Mouse (Mus musculus) CH12.LX (cell line): ENCODE data around the gene Nav3. TPM values are rescaled to one million over a fixed set of nuclear protein-coding genes. Genes with fewer than 3 reads are reported as not detected.

Experiments
- DNase-seq: peaks from one replicate; pipeline ENCODE4 v3.0.0-alpha.2; 2013; ENCODE audit errors: extremely low read depth
- H3K27ac ChIP-seq: 2 replicates; pipeline ENCODE4 v1.5.1; 2012; ENCODE audit warnings: low read depth, mild to moderate bottlenecking, control low read depth, moderate library complexity; ENCODE audit not compliant: insufficient read depth
- H3K27me3 ChIP-seq: replicated peaks from 2 replicates; pipeline ENCODE3; 2012; ENCODE audit warnings: inconsistent platforms
- H3K36me3 ChIP-seq, 2 experiments: replicated peaks in 1 of 2; 2 replicates each; pipeline versions ENCODE3 to v1.6.1; 2012; ENCODE audit warnings: inconsistent platforms in 1 of 2, low read length in 1 of 2, mild to moderate bottlenecking in 1 of 2, mixed read lengths in 1 of 2, moderate library complexity in 1 of 2; ENCODE audit not compliant: control insufficient read depth in 1 of 2, insufficient read depth in 1 of 2
- H3K4me1 ChIP-seq, 2 experiments: 2 replicates each; pipeline ENCODE4 v1.6.1; 2012; ENCODE audit warnings: inconsistent platforms in 1 of 2, moderate library complexity in 1 of 2; ENCODE audit not compliant: insufficient read depth in 2 of 2, control insufficient read depth in 1 of 2
- H3K4me2 ChIP-seq: 2 replicates; pipeline ENCODE4 v1.6.1; 2012; ENCODE audit warnings: low read depth, mild to moderate bottlenecking, control low read depth; ENCODE audit not compliant: poor library complexity, insufficient read depth, severe bottlenecking
- H3K4me3 ChIP-seq, 3 experiments: fragments of 150-350 bp in 1 of 3; sonication (generic) in 1 of 3; replicated peaks in 1 of 3; 2 replicates each; pipeline versions ENCODE3 to v1.5.1; 2011 to 2012; ENCODE audit warnings: low read depth in 2 of 3, low read length in 2 of 3, mild to moderate bottlenecking in 2 of 3, moderate library complexity in 2 of 3, control low read depth in 1 of 3, improper control_type of control experiment in 1 of 3, inconsistent platforms in 1 of 3, mixed read lengths in 1 of 3; ENCODE audit not compliant: poor library complexity in 1 of 3
- H3K79me2 ChIP-seq: replicated peaks from 2 replicates; pipeline ENCODE4 v1.6.1; 2012; ENCODE audit warnings: mild to moderate bottlenecking, moderate library complexity; ENCODE audit not compliant: control insufficient read depth, poor library complexity, insufficient read depth, severe bottlenecking; ENCODE audit errors: extremely low read depth
- H3K9ac ChIP-seq: 2 replicates; pipeline ENCODE4 v1.6.1; 2012; ENCODE audit warnings: low read depth, mild to moderate bottlenecking, control low read depth, moderate library complexity; ENCODE audit not compliant: insufficient read depth
- H3K9me3 ChIP-seq: replicated peaks from 2 replicates; pipeline ENCODE3; 2012; ENCODE audit warnings: low read length, inconsistent platforms, mixed read lengths
- BHLHE40 ChIP-seq: IDR thresholded peaks from 2 replicates; pipeline ENCODE4 v1.6.1; 2011; ENCODE audit warnings: mild to moderate bottlenecking, low read depth, low read length, improper control_type of control experiment
- CHD1 ChIP-seq: IDR thresholded peaks from 2 replicates; pipeline ENCODE4 v1.6.1; 2012; ENCODE audit warnings: low read depth, low read length, improper control_type of control experiment, inconsistent platforms
- CHD2 ChIP-seq: IDR thresholded peaks from 2 replicates; pipeline ENCODE4 v1.6.1; 2011; ENCODE audit warnings: low read length, improper control_type of control experiment
- CTCF ChIP-seq, 2 experiments: IDR thresholded peaks in 1 of 2; conservative IDR thresholded peaks in 1 of 2; 2 replicates each; pipeline ENCODE4 v1.5.1; 2011 to 2012; ENCODE audit warnings: low read depth in 2 of 2, low read length in 2 of 2, improper control_type of control experiment in 1 of 2, inconsistent platforms in 1 of 2, mild to moderate bottlenecking in 1 of 2, moderate library complexity in 1 of 2
- ELF1 ChIP-seq: IDR thresholded peaks from 2 replicates; pipeline ENCODE4 v1.6.1; 2014; ENCODE audit warnings: low read depth, mild to moderate bottlenecking, inconsistent platforms, low read length, improper control_type of control experiment
- HCFC1 ChIP-seq: IDR thresholded peaks from 2 replicates; pipeline ENCODE4 v1.6.1; 2012; ENCODE audit warnings: low read depth, mild to moderate bottlenecking, inconsistent platforms, low read length, improper control_type of control experiment
- JUN ChIP-seq: IDR thresholded peaks from 2 replicates; pipeline ENCODE4 v1.6.1; 2011; ENCODE audit warnings: low read depth, mild to moderate bottlenecking, low read length, improper control_type of control experiment, moderate library complexity; ENCODE audit not compliant: insufficient read depth
- KAT2A ChIP-seq: IDR thresholded peaks from 2 replicates; pipeline ENCODE4 v1.6.1; 2012; ENCODE audit warnings: low read length, improper control_type of control experiment, inconsistent platforms; ENCODE audit not compliant: insufficient replicate concordance
- MAZ ChIP-seq: IDR thresholded peaks from 2 replicates; pipeline ENCODE4 v1.6.1; 2012; ENCODE audit warnings: low read depth, mild to moderate bottlenecking, inconsistent platforms, low read length, improper control_type of control experiment, moderate library complexity
- MXI1 ChIP-seq: IDR thresholded peaks from 2 replicates; pipeline ENCODE4 v1.6.1; 2011; ENCODE audit warnings: mild to moderate bottlenecking, low read depth, low read length, improper control_type of control experiment
- NELFE ChIP-seq: IDR thresholded peaks from 2 replicates; pipeline ENCODE4 v1.6.1; 2011; ENCODE audit warnings: low read depth, low read length, improper control_type of control experiment
- NRF1 ChIP-seq: IDR thresholded peaks from 2 replicates; pipeline ENCODE4 v1.6.1; 2014; ENCODE audit warnings: low read depth, mild to moderate bottlenecking, inconsistent platforms, low read length, improper control_type of control experiment, moderate library complexity
- PAX5 ChIP-seq: IDR thresholded peaks from 2 replicates; pipeline ENCODE4 v1.6.1; 2012; ENCODE audit warnings: low read length, inconsistent platforms, mixed read lengths
- POLR2AphosphoS2 ChIP-seq: IDR thresholded peaks from 2 replicates; pipeline ENCODE4 v1.6.1; 2011; ENCODE audit warnings: low read depth, low read length, improper control_type of control experiment
- RCOR1 ChIP-seq: conservative IDR thresholded peaks from 2 replicates; pipeline ENCODE4 v1.6.1; 2012; ENCODE audit warnings: low read depth, mild to moderate bottlenecking, inconsistent platforms, low read length, improper control_type of control experiment
- TBP ChIP-seq: conservative IDR thresholded peaks from 2 replicates; pipeline ENCODE4 v1.6.1; 2011; ENCODE audit warnings: low read depth, low read length, improper control_type of control experiment
- TCF12 ChIP-seq: IDR thresholded peaks from 2 replicates; pipeline ENCODE4 v1.6.1; 2014; ENCODE audit warnings: low read depth, mild to moderate bottlenecking, inconsistent platforms, low read length, improper control_type of control experiment
- USF2 ChIP-seq: conservative IDR thresholded peaks from 2 replicates; pipeline ENCODE4 v1.6.1; 2011; ENCODE audit warnings: low read depth, low read length, improper control_type of control experiment
- ZNF384 ChIP-seq: IDR thresholded peaks from 2 replicates; pipeline ENCODE4 v1.6.1; 2012; ENCODE audit warnings: low read depth, low read length, improper control_type of control experiment, inconsistent platforms
- dilution Hi-C: fragments of 300-500 bp; cut with MboI; formaldehyde crosslinking; loops from 2 replicates; pipeline ENCODE4 v1.14.3; 2020; ENCODE audit warnings: low sequenced_read_pairs; ENCODE audit not compliant: extremely low pct_unique_long_range_greater_than_20kb, extremely low pct_ligation_motif_present
- in situ Hi-C: fragments of 300-500 bp; cut with MboI; formaldehyde crosslinking; loops from 3 replicates; pipeline ENCODE4 v1.14.3; 2019; ENCODE audit warnings: low sequenced_read_pairs, low pct_ligation_motif_present, low pct_unique_long_range_greater_than_20kb, mixed read lengths
- polyA plus RNA-seq: library from polyadenylated mRNA; unstranded; fragments of >175 nt; gene quantifications from 2 replicates; pipeline ENCODE4 v1.2.1, GENCODE M21; 2012; ENCODE audit warnings: low read depth; ENCODE audit not compliant: insufficient read length
- total RNA-seq, 2 experiments: library from RNA; depleted of rRNA; stranded (reverse); fragments of 300-350 nt in 1 of 2; fragments of >200 nt in 1 of 2; gene quantifications; 2 replicates each; pipeline ENCODE4 v1.2.3; 2012 to 2014

Gene Nav3
- total and polyA plus RNA-seq, 3 experiments: 0.03 TPM; not detected in 2

DNA sequence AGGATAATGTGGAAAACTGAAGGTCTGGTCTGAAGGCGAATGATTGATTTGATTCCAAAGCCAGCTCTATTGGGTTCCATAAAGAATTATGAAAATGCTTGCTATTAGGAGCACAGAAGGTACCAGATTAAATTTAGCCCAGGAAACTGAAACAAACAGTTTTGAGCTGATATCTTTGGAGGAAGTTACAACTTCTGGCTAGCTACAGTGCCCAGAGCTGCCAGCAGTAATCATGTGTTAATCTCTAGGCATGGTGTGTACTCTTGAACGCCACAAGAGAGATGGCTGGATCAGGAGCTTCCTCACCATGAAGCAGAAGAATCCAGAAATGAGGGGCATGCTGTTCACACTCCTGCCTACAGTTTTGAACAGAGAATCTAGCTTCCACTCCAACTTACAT, 300.5 kb downstream of the Nav3 start:
- Histone ChIP-seq H3K4me3 (no peak overlapping the region), H3K27me3 (no peaks in the 10 kb centered on the region), H3K36me3 (no peaks in the 10 kb centered on the region), H3K4me1 (no peaks in the 10 kb centered on the region), H3K9me3 (peaks cover 33% of the 10 kb centered on the region), H3K4me2 (no peak overlapping the region), H3K79me2 (no peaks in the 10 kb centered on the region), H3K27ac (no peak overlapping the region), H3K9ac (no peak overlapping the region)
- dilution Hi-C loops (no loop called here), in situ Hi-C loops (no loop called here)
- TF ChIP-seq NRF1 (no peak), ZNF384 (no peak), RCOR1 (no peak), ELF1 (no peak), MAZ (no peak), HCFC1 (no peak), CHD2 (no peak), TCF12 (no peak), BHLHE40 (no peak), CTCF (conservative IDR thresholded peaks at IDR 0.05 in 1 of 2, IDR thresholded peaks at IDR 0.05 in 1 of 2; ENCODE audit: low read depth in 2 of 2, low read length in 2 of 2) (no peak), KAT2A (no peak), TBP (no peak), USF2 (no peak), JUN (no peak), MXI1 (no peak), POLR2AphosphoS2 (no peak), PAX5 (no peak), NELFE (no peak), CHD1 (no peak)
- DNase-seq: no peak

DNA sequence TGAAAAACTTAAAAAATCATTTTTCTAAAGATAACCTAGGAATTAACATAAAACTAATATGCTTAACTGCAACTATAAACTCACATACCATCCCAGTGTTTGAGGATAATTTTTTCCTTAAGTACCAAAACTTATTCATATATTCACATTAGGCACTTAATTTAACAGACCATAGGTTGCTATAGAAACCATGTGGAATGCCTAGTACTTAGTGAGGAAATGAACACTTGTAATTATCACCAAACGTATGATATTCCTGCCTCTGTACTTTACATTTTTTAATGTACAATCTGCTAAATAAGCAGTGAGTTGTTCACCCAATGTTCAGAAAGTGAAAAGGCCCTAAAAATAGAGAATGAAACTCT, 301.1 kb downstream of the Nav3 start:
- Histone ChIP-seq H3K79me2 (no peaks in the 10 kb centered on the region), H3K4me1 (no peaks in the 10 kb centered on the region), H3K4me2 (no peak overlapping the region), H3K36me3 (no peaks in the 10 kb centered on the region), H3K4me3 (no peak overlapping the region), H3K27ac (no peak overlapping the region), H3K27me3 (no peaks in the 10 kb centered on the region), H3K9me3 (peaks cover 32% of the 10 kb centered on the region), H3K9ac (no peak overlapping the region)
- dilution Hi-C loops (no loop called here), in situ Hi-C loops (no loop called here)
- no peak for DNase-seq
- TF ChIP-seq TBP (no peak), KAT2A (no peak), HCFC1 (no peak), PAX5 (no peak)
